Mouse (Mus musculus) forebrain, postnatal 0 days (tissue): ENCODE measurements around the gene Adarb2. TPM values are rescaled to one million over a fixed set of nuclear protein-coding genes. Genes with fewer than 3 reads are reported as not detected.

ENCODE experiments used
- ATAC-seq: fragments of 200-750 bp; cut with Nextera tagmentation; 2 replicates; pipeline ENCODE4 v1.8.0; 2017; ENCODE audit warnings: mild to moderate bottlenecking, moderate library complexity
- DNase-seq: peaks from one replicate; pipeline ENCODE4 v3.0.0-alpha.2; 2015
- H3K27ac ChIP-seq: fragments of 300-500 bp; sonication (generic); 2 replicates; pipeline ENCODE4 v1.5.1; 2014; ENCODE audit warnings: low read depth, mild to moderate bottlenecking, antibody characterized with exemption, low read length, moderate library complexity, mixed read lengths
- H3K27me3 ChIP-seq: fragments of 300-500 bp; sonication (generic); 2 replicates; pipeline ENCODE4 v1.6.1; 2014; ENCODE audit warnings: mild to moderate bottlenecking, low read length, mixed read lengths; ENCODE audit not compliant: insufficient read depth
- H3K36me3 ChIP-seq: fragments of 300-500 bp; sonication (generic); 2 replicates; pipeline ENCODE4 v1.6.1; 2014; ENCODE audit warnings: mild to moderate bottlenecking, moderate library complexity; ENCODE audit not compliant: insufficient read depth
- H3K4me1 ChIP-seq: fragments of 300-500 bp; sonication (generic); 2 replicates; pipeline ENCODE4 v1.6.1; 2014; ENCODE audit warnings: antibody characterized with exemption; ENCODE audit not compliant: insufficient read depth
- H3K4me2 ChIP-seq: fragments of 300-500 bp; sonication (generic); 2 replicates; pipeline ENCODE4 v1.6.1; 2014; ENCODE audit warnings: low read depth, mild to moderate bottlenecking, moderate library complexity
- H3K4me3 ChIP-seq: fragments of 300-500 bp; sonication (generic); 2 replicates; pipeline ENCODE4 v1.5.1; 2014; ENCODE audit warnings: low read depth, low read length, mixed read lengths
- H3K9ac ChIP-seq: fragments of 300-500 bp; sonication (generic); 2 replicates; pipeline ENCODE4 v1.6.1; 2014; ENCODE audit warnings: mild to moderate bottlenecking
- H3K9me3 ChIP-seq: fragments of 300-500 bp; sonication (generic); 2 replicates; pipeline ENCODE4 v1.6.1; 2016; ENCODE audit warnings: low read length
- CTCF ChIP-seq: sonication (generic); IDR thresholded peaks from 2 replicates; pipeline ENCODE4 v1.5.1; 2016; ENCODE audit warnings: antibody characterized with exemption, control low read depth, low read depth
- WGBS: fragments of 180-500 bp; shearing (Covaris S2); extraction: QIAGEN DNeasy Blood & Tissue Kit; methylation state at CpG from one replicate; pipeline ENCODE4 v1.1.7; 2014; 5-methylcytosine and 5-hydroxymethylcytosine counted together
- polyA plus RNA-seq: library from polyadenylated mRNA; unstranded; fragments of >200 nt; fragmentation: Nextera tagmentation; extraction: Ambion mirVana; gene quantifications from 2 replicates; pipeline ENCODE4 v1.2.1, GENCODE M21; 2015
- total RNA-seq: library from RNA; depleted of rRNA; stranded (reverse); fragments of >200 nt; gene quantifications from 2 replicates; pipeline ENCODE4 v1.2.3, GENCODE M21; 2014

Adarb2 gene
- total and polyA plus RNA-seq, 2 experiments from 2014 or later = 13.1 to 46.9 TPM

DNA sequence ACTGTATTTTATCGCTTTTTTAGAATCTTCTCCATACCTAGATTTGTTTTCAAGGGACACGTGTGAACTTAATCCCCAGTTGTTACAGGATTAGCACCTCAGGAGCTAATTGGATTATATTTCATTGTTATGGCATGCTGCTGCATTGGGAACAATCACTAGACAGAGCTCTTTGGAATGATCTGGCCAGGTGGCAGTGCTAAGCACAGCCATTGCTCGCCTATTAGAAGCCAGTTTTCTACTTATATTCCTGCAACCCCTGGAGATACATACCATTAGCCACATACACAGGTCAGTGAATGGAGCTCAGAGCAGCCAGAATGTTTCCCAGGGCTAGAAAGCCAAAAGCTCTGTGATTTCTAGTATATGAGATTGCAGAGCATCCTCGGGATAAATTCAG lies 131.9 kb downstream of the Adarb2 start:
- Histone ChIP-seq H3K4me3 (no peak overlapping the region), H3K27me3 (no peaks in the 10 kb centered on the region), H3K9me3 (no peaks in the 10 kb centered on the region), H3K4me1 (no peaks in the 10 kb centered on the region), H3K4me2 (no peak overlapping the region), H3K36me3 (no peaks in the 10 kb centered on the region), H3K9ac (no peak overlapping the region), H3K27ac (no peak overlapping the region)
- TF ChIP-seq CTCF = no peak
- 30% methylated on average over 4 of the region's 4 CpGs for WGBS
- DNase-seq (no peak), ATAC-seq (no peak)

DNA sequence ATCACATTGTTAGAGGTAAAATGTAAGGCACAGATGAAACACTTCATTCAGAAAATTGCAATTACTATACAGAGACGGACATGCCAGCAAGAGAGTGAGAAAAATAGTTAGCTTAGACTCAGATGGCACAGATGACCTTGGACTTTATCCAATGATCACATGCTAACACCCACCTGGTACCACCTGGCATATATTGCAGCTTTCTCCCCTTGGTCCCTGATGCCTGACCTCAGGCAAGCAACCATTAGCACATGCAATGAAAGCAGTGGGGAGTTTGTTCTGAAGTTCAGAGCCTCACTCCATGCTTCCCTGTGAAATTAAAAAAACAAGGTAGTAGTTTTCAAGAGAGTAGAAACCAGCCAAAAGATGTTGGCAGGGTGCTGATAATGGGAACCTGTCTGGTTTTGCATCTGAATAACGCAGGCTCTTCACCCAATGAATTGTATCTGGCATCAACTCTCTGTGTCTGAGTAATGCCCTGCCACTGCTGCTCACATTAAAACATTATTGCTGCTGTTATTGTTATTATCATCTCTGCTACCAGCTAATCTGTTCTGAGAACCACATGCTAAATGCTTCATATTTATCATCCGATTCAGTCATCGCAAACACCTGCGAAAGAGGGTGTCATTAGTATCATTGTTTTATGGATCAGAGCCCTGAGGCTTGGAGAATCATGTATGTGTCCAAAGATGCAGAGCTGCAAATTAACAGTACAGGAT lies 138.6 kb downstream of the Adarb2 start:
- no peak overlapping the region for H3K4me2 ChIP-seq
- H3K4me3 ChIP-seq = no peak overlapping the region
- no peak overlapping the region for H3K9ac ChIP-seq
- H3K27me3 ChIP-seq = no peaks in the 10 kb centered on the region
- H3K4me1 ChIP-seq = no peaks in the 10 kb centered on the region
- ATAC-seq = no peak
- no peaks in the 10 kb centered on the region for H3K36me3 ChIP-seq
- WGBS = 71% methylated on average over 5 of the region's 5 CpGs
- no peaks in the 10 kb centered on the region for H3K9me3 ChIP-seq
- DNase-seq = no peak
- no peak for TF ChIP-seq CTCF
- H3K27ac ChIP-seq = no peak overlapping the region

DNA sequence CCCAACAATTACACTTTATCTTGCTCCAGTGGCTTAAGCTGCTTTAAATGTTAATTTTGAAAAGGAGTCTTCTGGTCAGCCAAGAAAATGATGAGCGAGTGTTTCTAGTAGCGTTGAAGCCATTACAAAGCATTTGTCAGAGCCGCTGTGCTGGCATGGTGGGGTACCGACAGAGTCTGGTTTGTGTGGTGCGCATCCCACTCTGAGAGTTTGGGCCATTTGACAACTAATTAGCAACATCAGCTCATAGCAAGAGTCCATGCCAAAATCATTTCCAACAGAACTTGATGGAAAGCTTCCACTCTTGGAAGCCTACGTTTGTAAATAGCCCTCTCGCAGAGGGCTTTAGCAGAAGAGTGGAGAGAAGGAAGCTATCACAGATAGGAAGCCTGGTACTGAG lies 144.5 kb downstream of the Adarb2 start:
- Histone ChIP-seq H3K36me3 (no peaks in the 10 kb centered on the region), H3K4me2 (no peak overlapping the region), H3K9ac (no peak overlapping the region), H3K27ac (no peak overlapping the region), H3K4me3 (no peak overlapping the region), H3K4me1 (no peaks in the 10 kb centered on the region), H3K9me3 (no peaks in the 10 kb centered on the region), H3K27me3 (no peaks in the 10 kb centered on the region)
- 67% methylated on average over 7 of the region's 7 CpGs for WGBS
- TF ChIP-seq CTCF = no peak
- DNase-seq (no peak), ATAC-seq (no peak)

DNA sequence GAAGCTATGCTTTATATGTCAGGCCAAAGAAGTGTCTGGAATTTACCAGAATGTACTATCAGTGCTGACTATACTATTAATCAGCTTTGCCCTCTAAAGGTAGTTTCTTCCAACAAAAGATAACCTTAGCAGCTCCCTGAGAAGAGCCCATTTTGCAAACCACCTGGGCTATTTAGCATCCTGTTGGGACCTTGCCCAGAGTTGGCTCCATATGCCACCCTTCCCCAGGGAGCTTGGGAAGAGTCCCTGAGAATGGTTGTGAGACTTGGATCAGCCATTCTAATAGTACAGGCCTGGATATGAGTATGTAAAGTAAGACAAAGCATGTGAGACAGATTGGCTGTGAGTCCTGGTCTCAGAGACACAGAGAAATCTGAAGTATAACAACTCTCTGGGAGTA lies 149.7 kb downstream of the Adarb2 start:
- ATAC-seq (no peak), DNase-seq (no peak)
- Histone ChIP-seq H3K27me3 (no peaks in the 10 kb centered on the region), H3K4me3 (no peak overlapping the region), H3K36me3 (no peaks in the 10 kb centered on the region), H3K9ac (no peak overlapping the region), H3K27ac (no peak overlapping the region), H3K4me2 (no peak overlapping the region), H3K4me1 (no peaks in the 10 kb centered on the region), H3K9me3 (no peaks in the 10 kb centered on the region)
- no peak for TF ChIP-seq CTCF

DNA sequence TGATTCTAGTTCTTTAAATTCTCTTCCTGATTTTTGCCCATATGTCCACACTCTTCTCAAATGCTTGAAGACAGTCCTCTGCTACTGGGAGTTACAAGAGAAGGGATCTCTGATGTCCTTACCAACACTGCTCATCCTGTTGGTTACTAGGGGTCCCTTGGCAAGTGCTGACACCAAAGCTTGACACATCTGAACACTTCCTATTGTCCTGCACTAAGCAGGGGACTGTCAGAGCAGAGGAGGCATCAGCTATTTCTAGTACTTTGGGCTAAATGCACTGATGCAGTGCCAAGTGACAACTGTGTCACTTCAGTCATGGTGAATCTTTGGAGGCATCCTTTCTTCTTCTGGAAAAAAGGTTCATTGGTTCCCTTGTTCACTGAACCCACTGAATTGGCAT lies 150.3 kb downstream of the Adarb2 start:
- DNase-seq = no peak
- no peaks in the 10 kb centered on the region for H3K27me3 ChIP-seq
- no peaks in the 10 kb centered on the region for H3K4me1 ChIP-seq
- no peak overlapping the region for H3K4me3 ChIP-seq
- H3K9me3 ChIP-seq = no peaks in the 10 kb centered on the region
- no peak for TF ChIP-seq CTCF
- no peak overlapping the region for H3K4me2 ChIP-seq
- no peaks in the 10 kb centered on the region for H3K36me3 ChIP-seq
- ATAC-seq = no peak
- H3K9ac ChIP-seq = no peak overlapping the region
- H3K27ac ChIP-seq = no peak overlapping the region

DNA sequence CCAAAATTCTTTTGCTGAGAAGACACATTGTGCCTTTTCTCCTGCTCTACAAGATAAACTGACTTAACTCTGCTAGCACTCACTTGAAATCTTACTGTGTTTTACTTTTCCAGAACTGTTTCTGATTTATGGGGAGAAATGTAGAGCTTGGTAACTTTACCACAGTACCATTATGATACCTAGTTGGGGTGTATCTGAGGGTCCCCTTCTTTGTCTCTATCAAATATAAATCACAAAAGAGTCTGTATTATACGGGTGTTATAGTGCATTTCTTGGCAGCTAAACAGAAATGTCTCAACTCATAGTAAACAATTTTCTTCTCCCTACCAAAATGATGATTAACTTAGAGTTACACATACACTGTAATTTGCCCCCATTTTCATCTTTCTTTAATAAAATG lies 162.9 kb downstream of the Adarb2 start:
- Histone ChIP-seq H3K4me1 (no peaks in the 10 kb centered on the region), H3K9ac (no peak overlapping the region), H3K4me2 (no peak overlapping the region), H3K36me3 (no peaks in the 10 kb centered on the region), H3K27ac (no peak overlapping the region), H3K9me3 (no peaks in the 10 kb centered on the region), H3K4me3 (no peak overlapping the region), H3K27me3 (no peaks in the 10 kb centered on the region)
- TF ChIP-seq CTCF = no peak
- DNase-seq (no peak), ATAC-seq (no peak)
- WGBS = 54% methylated on average over 1 of the region's 1 CpGs

DNA sequence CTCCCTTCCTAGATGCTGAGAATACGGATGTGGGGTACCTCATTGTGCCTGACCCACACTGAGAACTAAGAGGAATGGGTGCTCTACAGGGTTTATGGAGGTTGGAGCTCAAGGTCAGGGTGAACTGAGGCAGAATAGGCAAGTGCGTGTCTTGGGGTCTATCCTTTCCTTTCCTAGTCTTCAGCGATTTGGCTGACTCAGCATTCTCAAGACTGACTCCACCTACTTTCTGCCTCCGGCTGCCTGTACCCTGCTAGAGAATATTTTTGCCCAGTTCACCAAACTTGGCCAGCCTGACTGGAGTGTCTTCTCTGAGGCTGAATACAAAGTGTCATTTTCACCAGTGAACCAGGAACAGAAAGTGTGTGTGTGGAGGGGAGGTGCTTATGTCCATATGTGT lies 163.4 kb downstream of the Adarb2 start:
- no peak for ATAC-seq
- TF ChIP-seq CTCF = no peak
- Histone ChIP-seq H3K36me3 (no peaks in the 10 kb centered on the region), H3K4me2 (no peak overlapping the region), H3K4me1 (no peaks in the 10 kb centered on the region), H3K4me3 (no peak overlapping the region), H3K27ac (no peak overlapping the region), H3K27me3 (no peaks in the 10 kb centered on the region), H3K9me3 (no peaks in the 10 kb centered on the region), H3K9ac (no peak overlapping the region)
- DNase-seq = no peak
- WGBS = 82% methylated on average over 4 of the region's 4 CpGs
